Mouse (Mus musculus) retina, postnatal 1 day (tissue): ENCODE results near the gene Cst11.
"Not testable (repeated sequence)": the region's sequence is repeated elsewhere in the genome, so short reads cannot be mapped to it uniquely, and the experiment has no call there.

ENCODE experiments used
- DNase-seq: peaks from one replicate; pipeline ENCODE4 v3.0.0-alpha.2; 2012

The Cst11 gene

DNA sequence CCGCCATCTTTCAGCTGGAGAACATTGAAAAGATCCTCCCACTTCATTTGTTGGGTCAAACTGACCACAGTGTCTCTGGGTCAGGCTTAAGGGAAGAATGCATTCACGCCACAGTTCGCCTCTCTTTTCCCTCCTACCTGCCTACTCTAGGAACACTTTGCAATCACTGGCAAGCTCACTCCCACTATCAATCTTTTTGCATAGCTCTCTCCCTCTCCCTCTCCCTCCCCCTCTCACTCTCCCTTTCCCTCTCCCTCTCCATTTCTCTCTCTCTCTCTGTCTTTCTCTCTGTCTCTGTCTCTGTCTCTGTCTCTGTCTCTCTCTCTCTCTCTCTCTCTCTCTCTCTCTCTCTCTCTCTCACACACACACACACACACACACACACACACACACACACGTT is at the start of gene Cst11:
TSS of gene Cst11 (minus strand) at position 101 of the 400 bp plus-strand sequence.
- not testable (repeated sequence) for DNase-seq

DNA sequence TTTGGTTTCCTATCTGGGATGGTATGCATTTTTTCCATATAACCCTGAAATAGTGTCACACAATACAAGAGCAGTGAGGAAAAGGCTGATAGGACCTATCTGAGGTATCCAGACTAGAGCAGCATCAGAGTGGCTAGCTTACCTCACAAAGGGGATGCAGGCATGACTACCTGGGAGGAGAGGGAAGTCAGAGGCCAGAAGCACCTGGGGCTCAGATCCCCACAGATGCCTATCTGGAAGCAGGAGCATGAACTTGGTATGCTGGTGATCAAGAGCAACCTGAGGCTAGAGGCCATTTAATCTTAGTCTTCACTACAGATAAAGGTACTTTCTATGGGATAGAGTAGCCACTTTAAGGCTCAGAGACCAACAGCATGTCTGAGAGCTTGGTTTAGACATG is 48.6 kb upstream of the Cst11 start, which contains the start of gene Cst13:
TSS of gene Cst13 (plus strand) at position 173 of the 400 bp plus-strand sequence.
- no peak for DNase-seq

DNA sequence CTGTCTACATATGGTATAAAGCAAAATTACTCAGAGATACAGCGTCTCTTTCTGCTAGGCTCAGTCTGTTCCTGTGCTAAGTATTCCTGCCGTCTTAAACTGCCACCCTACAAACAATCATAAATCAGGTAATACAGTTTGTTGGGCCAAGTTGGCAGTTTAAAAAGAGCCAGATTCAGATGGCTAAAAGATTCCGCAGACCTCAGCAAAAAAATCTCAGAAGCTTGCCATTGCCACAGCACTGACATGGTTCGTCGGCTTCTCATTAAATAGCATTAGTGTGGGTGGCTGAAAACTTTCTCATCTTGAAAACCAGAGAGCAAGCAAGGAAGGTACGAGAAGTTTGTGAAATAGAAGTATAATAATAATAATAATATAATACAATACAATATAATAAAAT is 35.4 kb upstream of the Cst11 start:
- no peak for DNase-seq

DNA sequence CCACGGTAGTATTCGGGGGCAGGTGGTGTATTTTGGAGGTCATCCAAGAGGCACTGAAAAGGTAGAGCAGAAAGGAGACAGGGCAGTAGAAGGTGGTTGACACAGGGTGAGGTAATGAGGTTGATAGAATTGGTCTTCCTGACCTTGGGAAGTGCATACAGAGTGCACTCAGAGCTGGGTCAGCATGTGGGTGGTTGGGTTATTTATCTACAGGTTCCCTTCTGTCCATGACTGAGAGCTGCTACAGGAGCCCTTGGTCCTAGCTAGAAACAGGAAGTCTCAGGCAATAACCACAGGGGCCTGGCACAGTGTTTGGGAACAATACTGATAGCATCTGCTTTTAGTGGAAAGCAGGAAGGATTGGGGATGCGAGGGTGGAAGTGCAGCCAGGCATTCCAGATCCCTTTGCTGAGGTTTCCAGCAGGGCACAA is 30.2 kb upstream of the Cst11 start:
- no peak for DNase-seq

GRCm38 (mm10) chr2:148798485-148798884 is 27.2 kb upstream of the Cst11 start, which contains the start of gene Cst8:
Cst8 (plus strand) TSS chr2:148798785.
- DNase-seq, result no peak

DNA sequence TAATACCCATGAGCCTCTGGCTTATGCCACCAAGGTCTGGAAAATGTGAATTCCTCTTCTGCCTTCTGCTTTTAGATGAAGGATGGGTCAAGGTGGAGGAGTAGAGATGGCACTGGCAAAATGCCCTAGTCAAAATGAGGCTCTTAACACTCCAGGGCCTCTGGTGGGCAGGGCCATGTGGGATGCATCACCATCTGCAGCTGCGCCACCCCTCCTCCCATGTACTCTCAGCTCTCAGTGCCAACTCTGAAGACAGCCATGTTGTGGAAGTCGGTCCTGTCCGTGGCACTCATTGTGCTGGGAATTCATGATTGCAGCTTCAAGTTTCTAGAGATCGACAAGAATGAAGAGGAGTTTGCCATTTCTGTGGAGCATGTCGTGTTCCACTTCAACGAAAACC is 17.8 kb upstream of the Cst11 start, which contains the start of gene Cst12:
TSS of gene Cst12 (plus strand) at position 220 of the 400 bp plus-strand sequence.
- no peak for DNase-seq

GRCm38 (mm10) chr2:148781709-148782108 is 10.4 kb upstream of the Cst11 start, which contains the start of gene 8030411F24Rik:
8030411F24Rik (plus strand) TSS chr2:148782009.
- no peak for DNase-seq

DNA sequence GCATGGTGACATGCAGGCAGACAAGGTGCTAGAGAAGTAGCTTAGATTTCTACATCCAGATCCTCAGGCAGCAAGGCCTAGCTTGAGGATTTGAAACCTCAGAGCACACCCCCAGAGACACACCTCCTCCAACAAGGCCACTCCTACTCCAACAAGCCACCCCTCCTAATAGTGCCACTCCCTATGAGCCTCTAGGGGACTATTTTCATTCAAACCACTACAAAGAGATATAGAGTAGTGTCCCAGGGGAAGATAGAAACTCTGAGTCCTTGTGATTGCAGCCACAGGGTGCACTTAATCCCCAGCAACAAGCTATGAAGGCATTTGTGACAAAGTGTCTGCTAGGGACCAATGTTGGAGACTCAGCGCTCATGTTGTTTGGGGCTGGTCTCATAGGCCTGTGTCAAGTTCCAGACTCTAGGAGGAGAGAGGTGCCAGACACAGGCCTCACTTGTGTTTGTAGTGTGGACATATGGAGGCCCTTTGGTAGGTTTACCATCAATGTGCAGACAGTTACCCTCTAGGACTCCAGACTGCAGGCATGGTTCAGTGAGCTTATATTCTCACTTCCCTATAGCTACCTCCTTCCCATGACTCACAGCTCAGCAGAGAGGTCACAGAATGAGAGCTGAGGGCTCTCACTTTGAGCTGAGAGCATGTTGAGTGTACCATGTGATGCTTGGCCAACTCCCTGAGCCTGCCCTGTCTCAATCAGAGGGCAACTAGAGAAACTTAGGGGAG is 7.5 kb downstream of the Cst11 start:
- DNase-seq, result no peak

DNA sequence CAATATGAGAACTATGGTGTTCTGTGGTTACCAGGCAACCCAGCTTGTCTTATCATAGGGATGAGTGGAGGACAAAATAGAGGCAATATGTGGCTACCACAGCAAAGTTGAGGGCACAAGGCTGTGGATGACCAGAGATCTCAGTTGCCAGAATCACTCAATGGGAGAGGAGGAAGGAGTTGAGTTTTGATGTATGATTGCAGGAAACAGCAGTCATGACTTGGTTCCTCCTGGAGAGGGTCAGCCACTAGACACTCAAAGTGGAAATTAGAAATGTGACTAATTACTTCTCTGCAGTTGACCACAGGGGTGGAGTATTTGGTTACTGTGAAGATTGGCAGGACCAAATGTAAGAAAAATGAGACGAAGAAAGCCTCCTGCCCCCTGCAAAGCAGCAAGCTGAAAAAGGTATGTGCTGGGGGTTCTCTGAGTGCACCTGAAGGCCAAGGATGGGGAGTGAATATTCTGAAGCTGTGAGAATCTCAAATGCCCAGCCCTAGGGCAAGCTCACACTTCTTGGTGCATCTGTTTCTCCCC is 16.9 kb downstream of the Cst11 start:
- DNase-seq, result no peak

DNA sequence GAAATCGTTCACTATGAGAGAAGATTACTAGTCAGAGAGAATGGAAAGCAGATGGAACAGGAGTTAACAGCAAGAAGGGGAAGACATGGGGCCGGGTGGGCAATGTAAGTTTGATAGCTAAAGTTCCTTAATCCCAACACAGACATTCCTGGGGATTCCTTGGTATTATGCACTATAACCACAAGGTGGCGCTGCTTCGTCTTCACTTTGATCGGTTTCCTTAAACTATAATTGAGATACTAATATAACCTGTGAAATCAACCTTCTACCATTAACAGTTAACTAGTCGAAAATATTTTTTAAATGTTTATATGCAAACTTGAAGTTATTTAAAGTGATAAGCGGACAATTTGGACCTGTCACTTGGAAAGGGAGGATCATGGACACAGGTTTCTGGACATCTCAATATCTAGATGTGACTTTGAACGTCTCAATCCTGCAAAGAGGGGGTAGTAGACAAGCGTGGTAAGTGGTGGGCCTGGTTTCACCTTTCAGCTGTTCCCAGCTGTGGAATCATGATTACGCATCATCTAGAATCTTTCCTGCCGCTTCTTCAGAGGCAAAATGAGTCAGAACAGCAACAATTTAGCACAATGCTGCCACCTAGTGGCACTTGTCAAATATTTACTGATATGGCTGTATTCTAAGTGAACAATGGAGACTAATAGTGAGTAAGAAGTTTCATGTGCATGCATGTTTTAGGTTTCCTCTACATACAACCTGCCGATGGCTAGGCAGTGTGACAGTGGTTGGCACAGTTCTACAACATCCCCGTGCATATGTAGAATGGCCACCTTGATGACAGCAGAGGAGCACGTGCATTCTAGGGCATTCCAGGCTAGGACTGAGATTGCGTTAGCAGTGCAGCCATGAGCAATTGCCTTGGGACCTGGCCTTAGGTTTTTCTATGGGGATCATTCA is 19.1 kb downstream of the Cst11 start:
- DNase-seq, result peak; percentile 90

- DNase-seq, result no peak
These were observed 21.2 kb downstream of the Cst11 start, which contains the start of gene Cstl1 for GRCm38 (mm10) chr2:148750058-148750457. Cstl1 (plus strand) TSS chr2:148750358.

DNA sequence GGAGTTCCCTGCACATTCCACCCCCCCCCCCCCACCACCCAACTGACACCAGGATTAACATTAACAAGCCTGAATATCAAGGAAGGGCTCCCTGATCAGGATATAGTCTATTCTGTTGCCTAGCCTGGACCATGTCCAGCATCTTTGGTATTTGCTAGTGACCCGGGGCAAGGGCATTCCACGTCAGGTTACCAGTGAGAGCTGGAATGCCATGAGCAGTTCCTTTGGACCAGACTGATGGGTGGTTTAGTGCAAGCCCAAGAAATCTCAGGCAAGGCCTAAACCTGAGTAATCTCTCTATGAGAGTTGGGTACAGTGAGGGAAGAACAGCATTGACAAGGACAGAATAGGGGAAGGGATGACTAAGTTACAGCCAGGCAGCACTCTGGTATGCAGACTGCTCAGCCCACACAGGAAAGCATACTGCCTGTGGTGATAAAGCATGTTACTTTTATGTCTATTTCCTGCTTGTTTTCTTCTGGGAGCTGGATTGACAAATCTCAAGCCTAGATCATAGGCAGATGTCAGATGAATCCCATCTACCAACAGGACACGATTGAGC is 27.4 kb downstream of the Cst11 start:
- no peak for DNase-seq

- DNase-seq, result no peak
These were observed 28.3 kb downstream of the Cst11 start for GRCm38 (mm10) chr2:148743001-148743400.

- peak; percentile 96 for DNase-seq
These were observed 38.8 kb downstream of the Cst11 start, which contains the start of gene Napb for GRCm38 (mm10) chr2:148732327-148733000. Napb (minus strand) TSS chr2:148732467.

DNA sequence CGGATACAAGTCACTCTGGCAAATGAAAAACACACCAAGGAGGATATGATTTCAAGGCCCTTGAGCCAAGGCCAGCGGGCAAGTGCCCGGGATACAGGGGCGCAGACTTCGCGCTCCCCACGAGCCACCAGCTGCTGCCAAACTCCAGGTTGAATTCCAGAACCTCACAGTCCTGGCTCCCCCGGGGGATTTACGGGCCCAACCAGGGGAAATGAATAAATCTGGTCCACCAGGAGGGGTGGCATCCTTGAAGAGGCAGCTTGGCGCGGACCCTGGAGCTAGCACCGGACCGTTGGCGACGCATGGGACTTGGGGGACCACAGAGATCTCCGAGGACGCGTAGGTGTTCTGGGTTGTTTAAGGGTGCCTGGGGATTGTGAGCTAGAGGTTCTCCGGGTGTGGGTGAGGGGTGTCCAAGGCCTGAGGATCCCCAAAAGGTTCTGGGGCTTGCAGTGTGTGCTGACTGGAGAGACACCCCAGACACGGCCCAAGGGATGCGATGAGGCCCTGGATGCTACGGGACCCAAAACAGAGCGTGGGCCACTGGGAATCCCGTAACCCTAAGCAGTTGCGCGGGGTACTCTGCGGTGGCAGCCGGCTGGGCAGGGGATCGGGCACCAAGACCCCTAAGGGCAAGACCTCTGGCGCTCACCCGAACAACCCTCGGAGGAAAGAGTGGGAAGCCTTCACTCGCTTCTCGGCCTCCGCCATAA is 39.5 kb downstream of the Cst11 start:
- peak; percentile 49 for DNase-seq

GRCm38 (mm10) chr2:148719271-148719995 is 51.9 kb downstream of the Cst11 start:
- DNase-seq, result no peak
